Mouse (Mus musculus): ENCODE measurements around the gene Pard3. TPM values are rescaled to one million over a fixed set of nuclear protein-coding genes. Genes with fewer than 3 reads are reported as not detected.

Gene Pard3
- polyA plus RNA-seq, 1 experiment from 2014 or later, result 7.0 TPM

- Histone ChIP-seq H3K4me3 (ENCODE audit: low read depth, low read length) (no peak overlapping the region), H3K9me3 (replicated peaks; ENCODE audit: control insufficient read depth, low read length) (no peaks in the 10 kb centered on the region), H3K4me2 (ENCODE audit: low read depth, low read length) (no peak overlapping the region), H3K9ac (ENCODE audit: low read depth, low read length) (no peak overlapping the region), H3K27ac (ENCODE audit: low read length) (peak overlapping the region; percentile 12; the same call in 1 of the 2 replicates), H3K36me3 (ENCODE audit: control insufficient read depth, insufficient read depth) (no peaks in the 10 kb centered on the region), H3K4me1 (ENCODE audit: control insufficient read depth, low read depth, low read length) (peaks cover 5% of the 10 kb centered on the region), H3K27me3 (ENCODE audit: control insufficient read depth, insufficient read depth, low read depth, low read length) (no peaks in the 10 kb centered on the region)
- 32% methylated on average over 2 of the region's 2 CpGs for WGBS (ENCODE audit: insufficient replicate concordance)
- ATAC-seq (ENCODE audit: low read depth), result no peak
Observed at GRCm38 (mm10) chr8:127136781-127137180, 73.1 kb downstream of the Pard3 start.

- Histone ChIP-seq H3K4me1 (ENCODE audit: control insufficient read depth, low read depth, low read length) (peaks cover 5% of the 10 kb centered on the region), H3K4me3 (ENCODE audit: low read depth, low read length) (no peak overlapping the region), H3K36me3 (ENCODE audit: control insufficient read depth, insufficient read depth) (no peaks in the 10 kb centered on the region), H3K4me2 (ENCODE audit: low read depth, low read length) (no peak overlapping the region), H3K9me3 (replicated peaks; ENCODE audit: control insufficient read depth, low read length) (no peaks in the 10 kb centered on the region), H3K27ac (ENCODE audit: low read length) (no peak overlapping the region), H3K9ac (ENCODE audit: low read depth, low read length) (no peak overlapping the region), H3K27me3 (ENCODE audit: control insufficient read depth, insufficient read depth, low read depth, low read length) (no peaks in the 10 kb centered on the region)
- 14% methylated on average over 1 of the region's 1 CpGs for WGBS (ENCODE audit: insufficient replicate concordance)
- no peak for ATAC-seq (ENCODE audit: low read depth)
Observed at GRCm38 (mm10) chr8:127139154-127139553, 75.5 kb downstream of the Pard3 start.

- Histone ChIP-seq H3K4me2 (ENCODE audit: low read depth, low read length) (no peak overlapping the region), H3K4me3 (ENCODE audit: low read depth, low read length) (no peak overlapping the region), H3K4me1 (ENCODE audit: control insufficient read depth, low read depth, low read length) (peaks cover 7% of the 10 kb centered on the region), H3K9ac (ENCODE audit: low read depth, low read length) (no peak overlapping the region), H3K27ac (ENCODE audit: low read length) (no peak overlapping the region), H3K9me3 (replicated peaks; ENCODE audit: control insufficient read depth, low read length) (no peaks in the 10 kb centered on the region), H3K27me3 (ENCODE audit: control insufficient read depth, insufficient read depth, low read depth, low read length) (no peaks in the 10 kb centered on the region), H3K36me3 (ENCODE audit: control insufficient read depth, insufficient read depth) (no peaks in the 10 kb centered on the region)
- 61% methylated on average over 2 of the region's 2 CpGs for WGBS (ENCODE audit: insufficient replicate concordance)
- ATAC-seq (ENCODE audit: low read depth), result no peak
Observed at GRCm38 (mm10) chr8:127140945-127141344, 77.3 kb downstream of the Pard3 start.

GRCm38 (mm10) chr8:127143641-127144040 is 79.9 kb downstream of the Pard3 start:
- 17% methylated on average over 7 of the region's 7 CpGs for WGBS (ENCODE audit: insufficient replicate concordance)
- no peak overlapping the region for H3K4me2 ChIP-seq (ENCODE audit: low read depth, low read length)
- H3K4me1 ChIP-seq (ENCODE audit: control insufficient read depth, low read depth, low read length), result peaks cover 3% of the 10 kb centered on the region
- no peak overlapping the region for H3K27ac ChIP-seq (ENCODE audit: low read length)
- H3K9ac ChIP-seq (ENCODE audit: low read depth, low read length), result no peak overlapping the region
- no peaks in the 10 kb centered on the region for H3K27me3 ChIP-seq (ENCODE audit: control insufficient read depth, insufficient read depth, low read depth, low read length)
- ATAC-seq (ENCODE audit: low read depth), result no peak
- no peak overlapping the region for H3K4me3 ChIP-seq (ENCODE audit: low read depth, low read length)
- H3K36me3 ChIP-seq (ENCODE audit: control insufficient read depth, insufficient read depth), result no peaks in the 10 kb centered on the region
- H3K9me3 ChIP-seq (replicated peaks; ENCODE audit: control insufficient read depth, low read length), result no peaks in the 10 kb centered on the region

GRCm38 (mm10) chr8:127144562-127144961 is 80.9 kb downstream of the Pard3 start:
- no peaks in the 10 kb centered on the region for H3K36me3 ChIP-seq (ENCODE audit: control insufficient read depth, insufficient read depth)
- H3K27ac ChIP-seq (ENCODE audit: low read length), result no peak overlapping the region
- no peak overlapping the region for H3K4me3 ChIP-seq (ENCODE audit: low read depth, low read length)
- peaks cover 3% of the 10 kb centered on the region for H3K4me1 ChIP-seq (ENCODE audit: control insufficient read depth, low read depth, low read length)
- H3K27me3 ChIP-seq (ENCODE audit: control insufficient read depth, insufficient read depth, low read depth, low read length), result no peaks in the 10 kb centered on the region
- H3K4me2 ChIP-seq (ENCODE audit: low read depth, low read length), result no peak overlapping the region
- no peak overlapping the region for H3K9ac ChIP-seq (ENCODE audit: low read depth, low read length)
- no peaks in the 10 kb centered on the region for H3K9me3 ChIP-seq (replicated peaks; ENCODE audit: control insufficient read depth, low read length)
- 19% methylated on average over 4 of the region's 4 CpGs for WGBS (ENCODE audit: insufficient replicate concordance)
- ATAC-seq (ENCODE audit: low read depth), result peak; percentile 25; the same call in 1 of the 2 replicates

- Histone ChIP-seq H3K36me3 (ENCODE audit: control insufficient read depth, insufficient read depth) (no peaks in the 10 kb centered on the region), H3K9me3 (replicated peaks; ENCODE audit: control insufficient read depth, low read length) (no peaks in the 10 kb centered on the region), H3K4me2 (ENCODE audit: low read depth, low read length) (no peak overlapping the region), H3K9ac (ENCODE audit: low read depth, low read length) (no peak overlapping the region), H3K4me3 (ENCODE audit: low read depth, low read length) (no peak overlapping the region), H3K27ac (ENCODE audit: low read length) (no peak overlapping the region), H3K4me1 (ENCODE audit: control insufficient read depth, low read depth, low read length) (peaks cover 3% of the 10 kb centered on the region), H3K27me3 (ENCODE audit: control insufficient read depth, insufficient read depth, low read depth, low read length) (no peaks in the 10 kb centered on the region)
- WGBS (ENCODE audit: insufficient replicate concordance), result 19% methylated on average over 4 of the region's 4 CpGs
- ATAC-seq (ENCODE audit: low read depth), result no peak
Observed at GRCm38 (mm10) chr8:127145135-127145534, 81.4 kb downstream of the Pard3 start.

- H3K9ac ChIP-seq (ENCODE audit: low read depth, low read length), result no peak overlapping the region
- H3K4me2 ChIP-seq (ENCODE audit: low read depth, low read length), result no peak overlapping the region
- no peak overlapping the region for H3K27ac ChIP-seq (ENCODE audit: low read length)
- no peaks in the 10 kb centered on the region for H3K9me3 ChIP-seq (replicated peaks; ENCODE audit: control insufficient read depth, low read length)
- H3K4me3 ChIP-seq (ENCODE audit: low read depth, low read length), result no peak overlapping the region
- ATAC-seq (ENCODE audit: low read depth), result peak; percentile 57
- H3K4me1 ChIP-seq (ENCODE audit: control insufficient read depth, low read depth, low read length), result peaks cover 3% of the 10 kb centered on the region
- WGBS (ENCODE audit: insufficient replicate concordance), result 19% methylated on average over 4 of the region's 4 CpGs
- H3K27me3 ChIP-seq (ENCODE audit: control insufficient read depth, insufficient read depth, low read depth, low read length), result no peaks in the 10 kb centered on the region
- no peaks in the 10 kb centered on the region for H3K36me3 ChIP-seq (ENCODE audit: control insufficient read depth, insufficient read depth)
Observed at GRCm38 (mm10) chr8:127146055-127146454, 82.4 kb downstream of the Pard3 start.

- H3K9me3 ChIP-seq (replicated peaks; ENCODE audit: control insufficient read depth, low read length), result no peaks in the 10 kb centered on the region
- no peak overlapping the region for H3K27ac ChIP-seq (ENCODE audit: low read length)
- H3K4me1 ChIP-seq (ENCODE audit: control insufficient read depth, low read depth, low read length), result peaks cover 3% of the 10 kb centered on the region
- H3K4me2 ChIP-seq (ENCODE audit: low read depth, low read length), result no peak overlapping the region
- H3K27me3 ChIP-seq (ENCODE audit: control insufficient read depth, insufficient read depth, low read depth, low read length), result no peaks in the 10 kb centered on the region
- H3K9ac ChIP-seq (ENCODE audit: low read depth, low read length), result no peak overlapping the region
- no peak for ATAC-seq (ENCODE audit: low read depth)
- H3K36me3 ChIP-seq (ENCODE audit: control insufficient read depth, insufficient read depth), result no peaks in the 10 kb centered on the region
- no peak overlapping the region for H3K4me3 ChIP-seq (ENCODE audit: low read depth, low read length)
- WGBS (ENCODE audit: insufficient replicate concordance), result 55% methylated on average over 7 of the region's 7 CpGs
Observed at GRCm38 (mm10) chr8:127148821-127149220, 85.1 kb downstream of the Pard3 start.

GRCm38 (mm10) chr8:127150645-127151044 is 87.0 kb downstream of the Pard3 start:
- no peaks in the 10 kb centered on the region for H3K27me3 ChIP-seq (ENCODE audit: control insufficient read depth, insufficient read depth, low read depth, low read length)
- H3K9me3 ChIP-seq (replicated peaks; ENCODE audit: control insufficient read depth, low read length), result no peaks in the 10 kb centered on the region
- H3K4me2 ChIP-seq (ENCODE audit: low read depth, low read length), result no peak overlapping the region
- no peaks in the 10 kb centered on the region for H3K36me3 ChIP-seq (ENCODE audit: control insufficient read depth, insufficient read depth)
- WGBS (ENCODE audit: insufficient replicate concordance), result 66% methylated on average over 4 of the region's 4 CpGs
- ATAC-seq (ENCODE audit: low read depth), result no peak
- H3K27ac ChIP-seq (ENCODE audit: low read length), result no peak overlapping the region
- no peaks in the 10 kb centered on the region for H3K4me1 ChIP-seq (ENCODE audit: control insufficient read depth, low read depth, low read length)
- H3K9ac ChIP-seq (ENCODE audit: low read depth, low read length), result no peak overlapping the region
- H3K4me3 ChIP-seq (ENCODE audit: low read depth, low read length), result no peak overlapping the region

All from liver, embryonic 16.5 days (tissue).